Comparison of ENCODE assay signal across 11 mouse cellular contexts in the genomic region with DNA sequence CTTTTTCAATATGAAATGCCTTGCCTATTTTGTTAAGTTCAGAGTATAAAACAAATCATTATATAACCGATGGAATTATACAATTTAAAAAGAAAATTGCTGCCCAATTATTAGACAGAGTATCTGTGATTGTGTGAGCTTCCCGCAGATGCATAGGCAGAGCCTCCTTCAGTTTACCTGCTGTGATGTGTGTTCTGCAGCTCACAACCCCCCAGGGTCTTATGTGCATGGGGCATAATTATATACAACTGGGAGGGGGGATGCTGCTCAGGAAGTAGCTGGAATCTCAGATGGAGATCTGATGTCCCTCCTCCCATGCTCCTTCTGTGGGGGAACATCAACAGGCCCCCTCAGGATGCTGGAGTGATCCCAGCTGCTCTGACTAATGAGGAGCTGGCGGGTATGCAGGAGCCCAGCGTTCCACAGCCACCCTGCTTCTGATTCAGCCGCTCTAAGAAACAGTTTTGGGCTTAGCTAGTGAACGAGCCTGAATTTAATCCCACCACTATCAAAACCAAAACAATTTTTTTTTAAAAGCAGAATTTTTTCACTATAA. TPM values are rescaled to one million over a fixed set of nuclear protein-coding genes. Genes with fewer than 3 reads are reported as not detected.
DNase-seq lines count a peak whose midpoint lies in the region; ATAC-seq lines count a peak whose summit lies in the region.
"Had no signal": no experiment of that assay in that cellular context is flagged by ENCODE, and none has a peak within 500 bp of the region (broad histone marks: within the 10 kb centered on the region; RNA-seq: fewer than 3 reads in every experiment).

No protein-coding gene starts in this region.

- H3K4me3 ChIP-seq in heart, embryonic 13.5 days = no peak overlapping the region
- H3K4me3 ChIP-seq in midbrain, embryonic 11.5 days (ENCODE audit: low read depth, low read length) = no peak overlapping the region
- H3K4me3 ChIP-seq in midbrain, embryonic 10.5 days = no peak overlapping the region

- ATAC-seq in heart, embryonic 13.5 days (ENCODE audit: extremely low read depth, insufficient number of reproducible peaks, low FRiP score, low TSS enrichment) = no peak
- peak; percentile 33; the same call in 1 of the 2 replicates for ATAC-seq in midbrain, embryonic 11.5 days (ENCODE audit: low FRiP score)
- ATAC-seq: activated CD4-positive, CD25-positive, alpha-beta regulatory T cell, adult 4 months had no signal

- no peaks in the 10 kb centered on the region for H3K9me3 ChIP-seq in heart, embryonic 13.5 days
- H3K9me3 ChIP-seq in midbrain, embryonic 11.5 days (ENCODE audit: control insufficient read depth, low read length) = no peaks in the 10 kb centered on the region
- H3K9me3 ChIP-seq in midbrain, embryonic 10.5 days (replicated peaks) = no peaks in the 10 kb centered on the region

- 0 out of 2 replicates have a peak overlapping the region, but pooled peaks have one; percentile 2 for H3K27ac ChIP-seq in heart, embryonic 13.5 days (replicated peaks)
- H3K27ac ChIP-seq in midbrain, embryonic 11.5 days (ENCODE audit: low read depth, low read length) = no peak overlapping the region
- no peak overlapping the region for H3K27ac ChIP-seq in midbrain, embryonic 10.5 days (replicated peaks)

- H3K4me2 ChIP-seq in heart, embryonic 13.5 days = no peak overlapping the region
- no peak overlapping the region for H3K4me2 ChIP-seq in midbrain, embryonic 11.5 days

- DNase-seq in heart, adult 11 months = no peak
- no peak for DNase-seq in midbrain, embryonic 11.5 days (ENCODE audit: low spot score, missing footprints)
- no peak for DNase-seq in midbrain, embryonic 10.5 days (ENCODE audit: low spot score)
- peak; percentile 28 to 37 for DNase-seq in layer of hippocampus, postnatal 25 days (ENCODE audit: extremely low spot score in 1 of 2, low spot score in 1 of 2)
- DNase-seq in right cerebral cortex, postnatal 25 days = peak; percentile 71
- DNase-seq in thymus, adult 18-20 months = no peak
- DNase-seq in spleen, postnatal 10 days (ENCODE audit: low spot score in 2 of 2) = no peak
- DNase-seq: heart, adult 18-20 months; spleen, adult 18-20 months had no signal

- WGBS in heart, embryonic 13.5 days = 54% methylated on average over 6 of the region's 6 CpGs
- 80% methylated on average over 6 of the region's 6 CpGs for WGBS in midbrain, embryonic 11.5 days
- 75% methylated on average over 6 of the region's 6 CpGs for WGBS in midbrain, embryonic 10.5 days

- H3K9ac ChIP-seq in heart, embryonic 13.5 days = no peak overlapping the region
- H3K9ac ChIP-seq in midbrain, embryonic 11.5 days (ENCODE audit: low read length) = no peak overlapping the region

- H3K36me3 ChIP-seq in heart, embryonic 13.5 days = peaks cover 11% of the 10 kb centered on the region
- no peaks in the 10 kb centered on the region for H3K36me3 ChIP-seq in midbrain, embryonic 11.5 days (ENCODE audit: control insufficient read depth, insufficient read depth, low read length)
- peaks cover 28% of the 10 kb centered on the region for H3K36me3 ChIP-seq in midbrain, embryonic 10.5 days

- H3K27me3 ChIP-seq in heart, embryonic 13.5 days (replicated peaks) = no peaks in the 10 kb centered on the region
- no peaks in the 10 kb centered on the region for H3K27me3 ChIP-seq in midbrain, embryonic 11.5 days (ENCODE audit: control insufficient read depth, insufficient read depth, low read length)
- no peaks in the 10 kb centered on the region for H3K27me3 ChIP-seq in midbrain, embryonic 10.5 days (ENCODE audit: low read depth, poor library complexity, severe bottlenecking)

- H3K4me1 ChIP-seq in heart, embryonic 13.5 days = peaks cover 13% of the 10 kb centered on the region
- no peaks in the 10 kb centered on the region for H3K4me1 ChIP-seq in midbrain, embryonic 11.5 days (ENCODE audit: control insufficient read depth, insufficient read depth, low read length)
- 0 out of 2 replicates have a peak, but pooled peaks cover 4% of the 10 kb centered on the region for H3K4me1 ChIP-seq in midbrain, embryonic 10.5 days

RNA-seq across cellular contexts. Expression of a gene that starts 19.4 kb away (rescaled TPM):
- 22.4 and 27.0 TPM in 2 replicates for polyA plus RNA-seq in heart, embryonic 13.5 days (2015; fragmentation: Nextera tagmentation; extraction: Ambion mirVana)
- polyA plus RNA-seq in midbrain, embryonic 11.5 days (2014; fragmentation: Nextera tagmentation; extraction: Ambion mirVana) = 25.3 and 26.8 TPM in 2 replicates
- 26.0 and 27.2 TPM in 2 replicates for polyA plus RNA-seq in midbrain, embryonic 10.5 days (2016; fragmentation: Nextera tagmentation; extraction: Ambion mirVana)
- 10 to 100 TPM; 26.0 to 26.9 TPM for total RNA-seq in layer of hippocampus, postnatal 25 days (2021)

RNA-seq across cellular contexts. Expression of a gene that starts 22.8 kb away (rescaled TPM):
- polyA plus RNA-seq in heart, embryonic 13.5 days (2015; fragmentation: Nextera tagmentation; extraction: Ambion mirVana) = 21.4 and 22.7 TPM in 2 replicates
- 29.9 and 30.0 TPM in 2 replicates for polyA plus RNA-seq in midbrain, embryonic 11.5 days (2014; fragmentation: Nextera tagmentation; extraction: Ambion mirVana)
- 32.2 and 36.3 TPM in 2 replicates for polyA plus RNA-seq in midbrain, embryonic 10.5 days (2016; fragmentation: Nextera tagmentation; extraction: Ambion mirVana)
- 10 to 100 TPM; 24.6 to 25.8 TPM for total RNA-seq in layer of hippocampus, postnatal 25 days (2021)

RNA-seq across cellular contexts. Expression of a gene that starts 51.3 kb away (rescaled TPM):
- 8.7 and 9.5 TPM in 2 replicates for polyA plus RNA-seq in heart, embryonic 13.5 days (2015; fragmentation: Nextera tagmentation; extraction: Ambion mirVana)
- polyA plus RNA-seq in midbrain, embryonic 11.5 days (2014; fragmentation: Nextera tagmentation; extraction: Ambion mirVana) = 16.4 and 18.2 TPM in 2 replicates
- polyA plus RNA-seq in midbrain, embryonic 10.5 days (2016; fragmentation: Nextera tagmentation; extraction: Ambion mirVana) = 11.5 and 14.5 TPM in 2 replicates
- 10 to 100 TPM; 22.0 to 22.5 TPM for total RNA-seq in layer of hippocampus, postnatal 25 days (2021)

Comparison
In these comparisons a context has a peak if more than half of its experiments do, and no peak if none do; other contexts are left out.
1. DNase-seq: peak in layer of hippocampus, postnatal 25 days (2 of 2) and right cerebral cortex, postnatal 25 days (single experiment); none in heart, adult 11 months (single experiment), midbrain, embryonic 11.5 days (single experiment), midbrain, embryonic 10.5 days (single experiment), thymus, adult 18-20 months (0 of 2) and spleen, postnatal 10 days (0 of 2).